Mouse (Mus musculus): ENCODE data around the gene Lrtm2.

DNA sequence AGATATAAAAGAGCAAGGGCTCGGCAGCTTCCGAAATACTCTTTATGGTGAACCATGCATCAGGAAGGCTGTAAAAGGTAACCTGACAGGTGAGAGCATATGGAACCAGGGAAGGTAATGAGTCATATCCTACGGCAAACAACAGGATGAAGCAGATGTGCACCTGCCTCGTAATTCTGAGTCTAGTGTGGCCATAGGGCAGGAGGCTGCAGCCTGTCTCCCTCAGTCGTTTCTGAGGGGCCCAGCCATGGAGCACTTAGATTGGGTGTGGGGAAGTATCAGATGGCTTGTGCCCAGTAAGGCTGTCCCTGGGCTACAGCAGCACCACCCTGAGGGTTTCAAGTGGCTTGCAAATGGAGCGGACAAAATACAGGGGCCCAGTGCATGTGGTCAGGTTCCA is 21.9 kb upstream of the Lrtm2 start:
- TF ChIP-seq TAL1 (IDR thresholded peaks at IDR 0.05; ENCODE audit: low read length) (no peak), GATA1 (IDR thresholded peaks at IDR 0.05; ENCODE audit: low read length) (no peak)

All from erythroblast, embryonic 14.5 days (primary cell).